Mouse (Mus musculus) heart, postnatal 14 days (tissue): ENCODE measurements at regions not wholly inside any gene's neighbourhood (a gene's known extent, or its start where the extent isn't known, plus 50 kb on each side); places are given as distances from the start of the nearest gene placed in this dataset.
A peak's percentile ranks its signal among the peaks of the same experiment; 100 is the strongest.
"Not testable (repeated sequence)": the region's sequence is repeated elsewhere in the genome, so short reads cannot be mapped to it uniquely, and the experiment has no call there.

ENCODE experiments used
- DNase-seq, 2 experiments: peaks; one replicate each; pipeline ENCODE4 v3.0.0; 2021 to 2022
- intact Hi-C: fragments of 180-260 bp; cut with DNase I; formaldehyde crosslinking; loops from one replicate; pipeline ENCODE4 v1.15.1; 2025
- microRNA-seq, 2 experiments: library from miRNA; unstranded; fragments of <30 nt; microRNA quantifications; one replicate each; pipeline ENCODE4 v1.2.0; 2021 to 2022

DNA sequence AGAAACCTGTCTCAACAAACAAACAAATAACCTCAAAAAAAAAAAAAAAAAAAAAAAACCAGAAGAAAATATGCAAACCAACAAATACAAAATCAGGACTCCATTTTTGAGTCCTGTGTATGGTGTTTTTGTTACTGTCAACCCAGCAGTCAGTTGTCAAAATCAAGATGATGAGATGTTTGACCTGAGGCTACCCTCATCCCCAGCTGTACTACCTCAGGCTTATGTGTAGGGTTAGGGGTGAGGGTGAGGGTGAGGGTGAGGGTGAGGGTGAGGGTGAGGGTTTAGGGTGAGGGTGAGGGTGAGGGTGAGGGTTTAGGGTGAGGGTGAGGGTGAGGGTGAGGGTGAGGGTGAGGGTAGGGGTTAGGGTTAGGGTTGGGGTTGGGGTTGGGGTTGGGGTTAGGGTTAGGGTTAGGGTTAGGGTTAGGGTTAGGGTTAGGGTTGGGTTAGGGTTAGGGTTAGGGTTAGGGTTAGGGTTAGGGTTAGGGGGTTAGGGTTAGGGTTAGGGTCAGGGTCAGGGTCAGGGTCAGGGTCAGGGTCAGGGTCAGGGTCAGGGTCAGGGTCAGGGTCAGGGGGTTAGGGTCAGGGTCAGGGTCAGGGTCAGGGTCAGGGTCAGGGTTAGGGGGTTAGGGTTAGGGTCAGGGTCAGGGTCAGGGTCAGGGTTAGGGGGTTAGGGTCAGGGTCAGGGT is 97.0 kb upstream of the Vmn2r87 start:
- intact Hi-C loops, result not testable (repeated sequence)
- peak in 1 of 2 experiments; percentile 13 for DNase-seq

DNA sequence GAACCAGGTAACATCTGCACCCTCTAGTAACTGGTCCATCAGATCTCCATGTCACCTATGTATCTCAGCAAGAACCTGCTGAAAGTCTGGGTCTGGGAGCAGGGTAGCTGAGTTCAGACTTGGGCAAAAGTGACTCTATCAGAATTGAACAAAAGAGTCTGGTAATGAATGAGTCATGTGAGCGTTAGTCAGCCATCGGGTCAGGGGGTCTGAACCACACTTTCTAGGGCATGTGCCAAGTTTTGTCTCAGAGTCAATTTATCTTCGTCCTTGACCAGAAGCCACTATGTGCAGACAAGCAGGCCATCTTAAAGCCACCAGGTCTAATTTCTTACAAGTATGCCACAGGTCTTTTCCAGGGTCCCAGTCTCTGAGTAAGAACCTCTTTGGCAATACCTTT is 69.2 kb upstream of the Vmn2r87 start:
- intact Hi-C loops, DNase-seq: not testable (repeated sequence)

DNA sequence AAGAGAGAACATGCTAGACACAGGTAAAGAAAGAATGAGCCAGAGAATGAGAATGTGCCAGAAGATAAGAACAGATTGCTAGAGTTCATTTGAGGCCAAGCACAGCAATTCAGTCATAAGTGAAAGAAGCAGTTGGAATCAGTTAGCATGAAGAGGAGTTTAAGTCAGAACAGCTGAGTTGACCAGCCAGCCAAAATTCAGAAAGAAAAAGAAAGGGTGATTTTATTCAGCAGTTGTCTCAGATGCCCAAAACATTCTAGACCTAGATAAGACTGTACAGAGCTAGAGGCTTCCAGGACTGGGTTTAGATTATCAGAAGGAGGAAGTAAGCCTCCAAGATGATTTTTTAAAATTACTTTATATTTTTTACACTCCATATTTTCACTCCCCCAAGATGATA is 51.4 kb upstream of the Vmn2r87 start:
- DNase-seq, result no peak
- intact Hi-C loops, result no loop called here

Small RNA genes in the stretch of these regions (microRNA-seq; reads per million reads assigned to microRNA genes)
- gene Gm26445, result 0 reads per million in 2 experiments
